Mouse (Mus musculus): ENCODE measurements around the gene Camta1. TPM values are rescaled to one million over a fixed set of nuclear protein-coding genes. Genes with fewer than 3 reads are reported as not detected.
A peak's percentile ranks its signal among the peaks of the same experiment; 100 is the strongest.

The Camta1 gene
- polyA plus RNA-seq, 1 experiment from 2014 or later: 118 TPM

GRCm38 (mm10) chr4:150964635-150965554 is 896.8 kb downstream of the Camta1 start:
- 12% methylated on average over 25 of the region's 25 CpGs for WGBS

GRCm38 (mm10) chr4:150963711-150964110 is 898.0 kb downstream of the Camta1 start:
- 59% methylated on average over 2 of the region's 2 CpGs for WGBS

More at GRCm38 (mm10) chr4:150964635-150965554, 896.8 kb downstream of the Camta1 start:
- ATAC-seq (ENCODE audit: extremely low read depth, insufficient number of reproducible peaks, low FRiP score, low TSS enrichment): no peak
- Histone ChIP-seq H3K4me1 (peaks cover 6% of the 10 kb centered on the region; the same call in 1 of the 2 replicates), H3K36me3 (no peaks in the 10 kb centered on the region), H3K9me3 (no peaks in the 10 kb centered on the region), H3K9ac (peak overlapping the region; percentile 50; the same call in 1 of the 2 replicates), H3K4me3 (peak overlapping the region; percentile 42), H3K27ac (replicated peaks) (no peak overlapping the region), H3K27me3 (replicated peaks) (no peaks in the 10 kb centered on the region), H3K4me2 (peak overlapping the region; percentile 70)

GRCm38 (mm10) chr4:150962231-150962630 is 899.4 kb downstream of the Camta1 start:
- H3K4me2 ChIP-seq: no peak overlapping the region
- WGBS: 46% methylated on average over 6 of the region's 6 CpGs
- ATAC-seq (ENCODE audit: extremely low read depth, insufficient number of reproducible peaks, low FRiP score, low TSS enrichment): no peak

More at GRCm38 (mm10) chr4:150963711-150964110, 898.0 kb downstream of the Camta1 start:
- H3K4me2 ChIP-seq: no peak overlapping the region
- H3K4me3 ChIP-seq: no peak overlapping the region
- H3K36me3 ChIP-seq: no peaks in the 10 kb centered on the region
- H3K9ac ChIP-seq: no peak overlapping the region
- H3K27me3 ChIP-seq (replicated peaks): no peaks in the 10 kb centered on the region
- H3K4me1 ChIP-seq: peaks cover 11% of the 10 kb centered on the region
- H3K27ac ChIP-seq (replicated peaks): no peak overlapping the region
- no peak for ATAC-seq (ENCODE audit: extremely low read depth, insufficient number of reproducible peaks, low FRiP score, low TSS enrichment)
- no peaks in the 10 kb centered on the region for H3K9me3 ChIP-seq

GRCm38 (mm10) chr4:150958536-150958935 is 903.1 kb downstream of the Camta1 start:
- H3K27ac ChIP-seq (replicated peaks): no peak overlapping the region
- H3K27me3 ChIP-seq (replicated peaks): no peaks in the 10 kb centered on the region
- H3K4me1 ChIP-seq: peaks cover 8% of the 10 kb centered on the region; the same call in 1 of the 2 replicates
- no peaks in the 10 kb centered on the region for H3K36me3 ChIP-seq
- H3K9ac ChIP-seq: no peak overlapping the region
- H3K9me3 ChIP-seq: no peaks in the 10 kb centered on the region
- no peak for ATAC-seq (ENCODE audit: extremely low read depth, insufficient number of reproducible peaks, low FRiP score, low TSS enrichment)
- H3K4me2 ChIP-seq: no peak overlapping the region
- 58% methylated on average over 7 of the region's 7 CpGs for WGBS
- H3K4me3 ChIP-seq: no peak overlapping the region

More at GRCm38 (mm10) chr4:150962231-150962630, 899.4 kb downstream of the Camta1 start:
- Histone ChIP-seq H3K9me3 (no peaks in the 10 kb centered on the region), H3K9ac (no peak overlapping the region), H3K4me3 (no peak overlapping the region), H3K4me1 (peaks cover 14% of the 10 kb centered on the region), H3K27me3 (replicated peaks) (no peaks in the 10 kb centered on the region), H3K36me3 (no peaks in the 10 kb centered on the region), H3K27ac (replicated peaks) (no peak overlapping the region)

GRCm38 (mm10) chr4:150957106-150957458 is 904.6 kb downstream of the Camta1 start:
- H3K9ac ChIP-seq: no peak overlapping the region
- H3K4me1 ChIP-seq: peaks cover 8% of the 10 kb centered on the region; the same call in 1 of the 2 replicates
- no peak for ATAC-seq (ENCODE audit: extremely low read depth, insufficient number of reproducible peaks, low FRiP score, low TSS enrichment)

GRCm38 (mm10) chr4:150956369-150957105 is 905.1 kb downstream of the Camta1 start:
- H3K27ac ChIP-seq (replicated peaks): no peak overlapping the region
- H3K4me2 ChIP-seq: no peak overlapping the region
- H3K4me3 ChIP-seq: no peak overlapping the region
- H3K9ac ChIP-seq: no peak overlapping the region
- peaks cover 8% of the 10 kb centered on the region; the same call in 1 of the 2 replicates for H3K4me1 ChIP-seq
- no peaks in the 10 kb centered on the region; the same call in 1 of the 2 replicates for H3K27me3 ChIP-seq (replicated peaks)
- H3K36me3 ChIP-seq: no peaks in the 10 kb centered on the region
- no peak for ATAC-seq (ENCODE audit: extremely low read depth, insufficient number of reproducible peaks, low FRiP score, low TSS enrichment)
- 59% methylated on average over 13 of the region's 13 CpGs for WGBS
- no peaks in the 10 kb centered on the region for H3K9me3 ChIP-seq

More at GRCm38 (mm10) chr4:150957106-150957458, 904.6 kb downstream of the Camta1 start:
- Histone ChIP-seq H3K36me3 (no peaks in the 10 kb centered on the region), H3K27me3 (replicated peaks) (no peaks in the 10 kb centered on the region; the same call in 1 of the 2 replicates), H3K27ac (replicated peaks) (no peak overlapping the region), H3K4me2 (no peak overlapping the region), H3K9me3 (no peaks in the 10 kb centered on the region), H3K4me3 (no peak overlapping the region)
- 52% methylated on average over 1 of the region's 1 CpGs for WGBS

GRCm38 (mm10) chr4:150950972-150951371 is 910.7 kb downstream of the Camta1 start:
- no peak for ATAC-seq (ENCODE audit: extremely low read depth, insufficient number of reproducible peaks, low FRiP score, low TSS enrichment)
- 67% methylated on average over 10 of the region's 10 CpGs for WGBS
- H3K9ac ChIP-seq: no peak overlapping the region
- H3K4me2 ChIP-seq: no peak overlapping the region
- H3K4me1 ChIP-seq: no peaks in the 10 kb centered on the region
- no peak overlapping the region for H3K4me3 ChIP-seq
- no peaks in the 10 kb centered on the region; the same call in 1 of the 2 replicates for H3K27me3 ChIP-seq (replicated peaks)
- no peaks in the 10 kb centered on the region for H3K36me3 ChIP-seq
- no peak overlapping the region for H3K27ac ChIP-seq (replicated peaks)
- H3K9me3 ChIP-seq: no peaks in the 10 kb centered on the region

- Histone ChIP-seq H3K4me2 (no peak overlapping the region), H3K9me3 (no peaks in the 10 kb centered on the region), H3K4me1 (no peaks in the 10 kb centered on the region), H3K36me3 (no peaks in the 10 kb centered on the region), H3K4me3 (no peak overlapping the region), H3K9ac (no peak overlapping the region), H3K27me3 (replicated peaks) (no peaks in the 10 kb centered on the region; the same call in 1 of the 2 replicates), H3K27ac (replicated peaks) (no peak overlapping the region)
- WGBS: 80% methylated on average over 7 of the region's 7 CpGs
- no peak for ATAC-seq (ENCODE audit: extremely low read depth, insufficient number of reproducible peaks, low FRiP score, low TSS enrichment)
Measured at GRCm38 (mm10) chr4:150944707-150945106, 917.0 kb downstream of the Camta1 start.

GRCm38 (mm10) chr4:150939991-150940651 is 921.6 kb downstream of the Camta1 start:
- Histone ChIP-seq H3K4me1 (peaks cover 9% of the 10 kb centered on the region), H3K9me3 (no peaks in the 10 kb centered on the region), H3K36me3 (no peaks in the 10 kb centered on the region), H3K4me3 (no peak overlapping the region), H3K27ac (replicated peaks) (no peak overlapping the region), H3K27me3 (replicated peaks) (no peaks in the 10 kb centered on the region), H3K4me2 (no peak overlapping the region), H3K9ac (no peak overlapping the region)
- no peak for ATAC-seq (ENCODE audit: extremely low read depth, insufficient number of reproducible peaks, low FRiP score, low TSS enrichment)
- WGBS: 63% methylated on average over 13 of the region's 13 CpGs

- ATAC-seq (ENCODE audit: extremely low read depth, insufficient number of reproducible peaks, low FRiP score, low TSS enrichment): no peak
- Histone ChIP-seq H3K4me1 (peaks cover 9% of the 10 kb centered on the region), H3K4me3 (peak overlapping the region; percentile 26), H3K9ac (peak overlapping the region; percentile 12; the same call in 1 of the 2 replicates), H3K36me3 (no peaks in the 10 kb centered on the region), H3K4me2 (peak overlapping the region; percentile 60), H3K9me3 (no peaks in the 10 kb centered on the region), H3K27me3 (replicated peaks) (peaks cover 15% of the 10 kb centered on the region; the same call in 1 of the 2 replicates), H3K27ac (replicated peaks) (no peak overlapping the region)
- WGBS: 18% methylated on average over 14 of the region's 14 CpGs
Measured at GRCm38 (mm10) chr4:150938063-150938452, 923.6 kb downstream of the Camta1 start.
